Mouse (Mus musculus) E14TG2a.4 (cell line): ENCODE measurements around the gene Klf3.
A peak's percentile ranks its signal among the peaks of the same experiment; 100 is the strongest.

Experiments
- H3K27me3 ChIP-seq: 2 replicates; pipeline ENCODE4 v1.6.1; 2014; ENCODE audit warnings: low read length, control low read depth; ENCODE audit not compliant: insufficient read depth
- H3K36me3 ChIP-seq: 2 replicates; pipeline ENCODE4 v1.6.1; 2014; ENCODE audit warnings: low read length, control low read depth; ENCODE audit not compliant: insufficient read depth
- H3K4me1 ChIP-seq: replicated peaks from 2 replicates; pipeline ENCODE4 v1.6.1; 2014; ENCODE audit warnings: low read depth, low read length, control low read depth
- H3K4me3 ChIP-seq: replicated peaks from 2 replicates; pipeline ENCODE4 v1.5.1; 2014; ENCODE audit warnings: mild to moderate bottlenecking, low read length
- H3K9me3 ChIP-seq: 2 replicates; pipeline ENCODE4 v1.6.1; 2014; ENCODE audit warnings: low read length, control low read depth
- CTCF ChIP-seq: conservative IDR thresholded peaks from 2 replicates; pipeline ENCODE4 v1.5.1; 2014; ENCODE audit warnings: low read length
- NANOG ChIP-seq: IDR thresholded peaks from 2 replicates; pipeline ENCODE4 v1.6.1; 2014; ENCODE audit warnings: borderline replicate concordance, low read length, mixed read lengths
- POU5F1 ChIP-seq: IDR thresholded peaks from 2 replicates; pipeline ENCODE4 v1.6.1; 2014; ENCODE audit warnings: low read length, borderline replicate concordance

Gene Klf3

DNA sequence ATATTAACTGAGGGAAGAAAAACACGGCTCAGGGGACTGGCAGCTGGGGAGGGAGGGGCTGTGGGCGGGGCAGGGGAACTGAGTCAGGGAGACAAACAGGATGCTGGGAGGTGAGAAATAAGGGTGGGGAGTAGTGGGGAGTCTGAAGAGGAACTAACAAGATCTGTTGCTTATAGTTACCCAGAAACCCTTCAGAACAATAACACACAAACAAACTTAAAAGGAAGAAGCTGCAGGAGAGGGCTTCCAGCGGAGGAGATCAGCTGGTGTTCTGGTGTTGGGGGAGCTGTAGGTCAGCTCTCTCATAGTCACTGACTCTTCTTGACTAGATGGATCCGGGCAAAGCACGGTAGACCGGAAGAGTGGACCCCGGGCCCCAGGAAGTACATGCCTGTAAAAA, 22.4 kb upstream of the Klf3 start:
- Histone ChIP-seq H3K4me3 (0 out of 2 replicates have a peak overlapping the region, but pooled peaks have one; percentile 13), H3K4me1 (peaks cover 18% of the 10 kb centered on the region), H3K27me3 (no peaks in the 10 kb centered on the region), H3K36me3 (no peaks in the 10 kb centered on the region), H3K9me3 (no peaks in the 10 kb centered on the region)
- no peak for TF ChIP-seq NANOG
- TF ChIP-seq CTCF = no peak
- TF ChIP-seq POU5F1 = no peak

DNA sequence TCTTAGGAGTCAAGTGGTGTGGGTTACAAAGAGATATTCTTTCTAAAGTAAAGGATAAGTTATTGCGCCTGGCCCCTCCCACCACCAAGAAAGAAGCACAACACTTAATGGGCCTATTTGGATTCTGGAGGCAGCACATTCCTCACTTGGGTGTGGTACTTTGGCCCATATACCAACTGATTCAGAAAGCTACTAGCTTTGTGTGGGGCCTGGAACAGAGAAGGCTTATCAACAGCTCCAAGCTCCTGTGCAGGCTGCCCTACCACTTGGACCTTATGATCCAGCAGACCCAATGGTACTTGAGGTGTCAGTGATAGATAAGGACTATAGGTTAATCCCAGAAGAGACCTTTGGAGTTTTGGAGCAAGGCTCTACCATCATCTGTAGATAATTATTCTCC, 15.0 kb upstream of the Klf3 start:
- H3K4me3 ChIP-seq = no peak overlapping the region
- H3K36me3 ChIP-seq = no peaks in the 10 kb centered on the region
- TF ChIP-seq NANOG (no peak), CTCF (no peak)
- H3K27me3 ChIP-seq = no peaks in the 10 kb centered on the region
- peaks cover 20% of the 10 kb centered on the region for H3K9me3 ChIP-seq
- H3K4me1 ChIP-seq = peaks cover 12% of the 10 kb centered on the region

DNA sequence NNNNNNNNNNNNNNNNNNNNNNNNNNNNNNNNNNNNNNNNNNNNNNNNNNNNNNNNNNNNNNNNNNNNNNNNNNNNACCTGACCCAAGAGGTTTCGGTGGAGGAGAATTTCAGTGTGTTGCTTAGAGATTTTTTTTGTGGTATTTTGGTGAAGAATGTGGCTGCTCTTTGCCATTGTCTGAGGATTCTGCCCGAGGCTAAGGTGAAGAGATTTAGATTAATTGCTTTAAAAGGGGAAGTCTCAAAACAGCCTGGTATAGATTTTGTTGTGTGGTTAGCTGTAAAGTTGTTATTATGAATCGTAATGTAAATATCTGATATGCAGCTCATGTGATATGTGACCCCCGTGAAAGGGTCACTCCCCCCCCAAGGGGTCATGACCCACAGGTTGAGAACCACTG, 5.0 kb upstream of the Klf3 start:
- Histone ChIP-seq H3K4me3 (peak overlapping the region; percentile 72), H3K9me3 (peaks cover 12% of the 10 kb centered on the region), H3K27me3 (no peaks in the 10 kb centered on the region), H3K4me1 (peaks cover 56% of the 10 kb centered on the region), H3K36me3 (peaks cover 15% of the 10 kb centered on the region)
- TF ChIP-seq CTCF = no peak
- TF ChIP-seq NANOG = no peak
- TF ChIP-seq POU5F1 = no peak

DNA sequence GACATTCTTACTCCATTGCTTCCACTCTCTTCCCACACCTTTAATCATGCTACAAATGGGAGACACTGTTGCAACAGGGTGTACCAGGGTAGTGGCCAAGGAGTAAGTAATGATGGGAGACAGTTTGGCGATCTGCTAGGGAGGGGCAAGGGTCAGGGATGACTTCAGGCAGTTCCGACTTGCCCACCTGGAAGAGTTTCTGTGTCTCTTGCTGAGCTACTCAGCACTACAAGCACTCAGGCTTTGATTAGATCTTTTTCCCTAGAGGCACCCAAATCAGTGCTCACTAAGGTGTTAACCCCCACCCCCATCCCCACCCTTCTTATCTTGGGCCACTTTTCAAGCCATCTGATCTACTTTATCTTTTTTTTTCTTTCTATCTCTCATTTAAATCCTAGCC, 1.6 kb upstream of the Klf3 start:
- Histone ChIP-seq H3K4me1 (peaks cover 72% of the 10 kb centered on the region), H3K27me3 (no peaks in the 10 kb centered on the region), H3K4me3 (peak overlapping the region; percentile 85), H3K9me3 (no peaks in the 10 kb centered on the region), H3K36me3 (peaks cover 18% of the 10 kb centered on the region)
- TF ChIP-seq POU5F1 = no peak
- no peak for TF ChIP-seq CTCF
- TF ChIP-seq NANOG = no peak

DNA sequence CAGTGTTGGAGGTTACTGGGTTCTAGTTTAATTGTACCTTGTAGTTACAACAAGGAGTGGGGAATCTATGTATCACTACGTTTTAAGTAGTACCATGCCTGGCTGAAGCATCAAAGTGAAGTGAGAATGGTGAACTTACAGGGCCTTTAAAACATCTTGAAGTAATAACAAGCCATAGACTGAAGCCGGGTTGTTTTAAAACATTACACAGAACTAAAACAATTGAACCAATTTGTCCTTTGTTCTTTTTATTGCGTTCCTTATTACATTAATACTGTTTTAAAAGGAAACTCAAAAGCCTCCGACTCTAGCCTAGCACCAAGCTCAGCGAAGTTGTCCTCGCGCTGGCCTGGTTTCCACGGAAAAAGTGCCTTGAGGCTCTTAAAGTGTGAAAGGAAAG, 1.0 kb upstream of the Klf3 start:
- Histone ChIP-seq H3K4me1 (peaks cover 72% of the 10 kb centered on the region), H3K36me3 (peaks cover 20% of the 10 kb centered on the region), H3K4me3 (peak overlapping the region; percentile 85), H3K9me3 (no peaks in the 10 kb centered on the region), H3K27me3 (no peaks in the 10 kb centered on the region)
- TF ChIP-seq NANOG = no peak
- no peak for TF ChIP-seq CTCF
- TF ChIP-seq POU5F1 = no peak

DNA sequence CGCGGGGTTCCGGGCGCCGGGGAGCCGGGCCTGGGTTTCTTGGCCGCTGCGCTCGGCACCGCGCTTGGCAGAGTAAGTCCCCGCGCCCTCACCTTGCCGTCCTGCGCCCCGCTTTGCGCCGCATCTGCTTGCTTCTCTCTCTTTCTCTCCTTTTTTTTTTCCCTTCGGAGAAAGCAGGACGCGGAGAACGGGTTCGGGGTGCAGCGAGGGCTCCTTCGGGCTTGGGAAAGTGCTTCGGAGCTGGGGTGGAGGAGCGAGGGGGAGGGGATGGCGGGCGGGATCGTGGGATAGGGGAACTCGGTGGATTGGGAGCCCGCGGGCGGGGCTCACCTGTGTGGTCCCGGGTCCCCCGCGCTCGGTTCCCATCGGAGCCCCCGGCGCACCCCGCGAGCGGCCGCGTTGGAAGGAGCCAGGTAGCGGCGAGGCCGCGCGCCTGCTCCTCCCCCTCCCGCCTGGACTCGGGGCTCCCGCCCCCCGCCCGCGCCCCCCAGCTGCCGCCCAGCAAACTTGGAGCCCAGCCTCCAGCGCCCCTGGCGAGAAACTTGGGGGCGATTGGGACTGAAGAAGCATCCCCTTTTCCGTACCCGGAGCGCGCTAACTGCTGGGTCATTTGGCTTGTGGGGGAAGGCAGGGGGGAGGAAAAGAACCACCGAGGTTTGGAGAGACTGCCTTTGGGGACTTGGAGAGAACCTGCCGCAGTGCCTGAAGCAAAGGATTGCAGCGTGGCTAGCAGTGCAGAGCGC, 703 bp downstream of the Klf3 start:
- Histone ChIP-seq H3K4me1 (peaks cover 71% of the 10 kb centered on the region), H3K4me3 (peak overlapping the region; percentile 93), H3K36me3 (peaks cover 33% of the 10 kb centered on the region), H3K9me3 (no peaks in the 10 kb centered on the region), H3K27me3 (no peaks in the 10 kb centered on the region)
- TF ChIP-seq NANOG (no peak), POU5F1 (no peak), CTCF (no peak)

DNA sequence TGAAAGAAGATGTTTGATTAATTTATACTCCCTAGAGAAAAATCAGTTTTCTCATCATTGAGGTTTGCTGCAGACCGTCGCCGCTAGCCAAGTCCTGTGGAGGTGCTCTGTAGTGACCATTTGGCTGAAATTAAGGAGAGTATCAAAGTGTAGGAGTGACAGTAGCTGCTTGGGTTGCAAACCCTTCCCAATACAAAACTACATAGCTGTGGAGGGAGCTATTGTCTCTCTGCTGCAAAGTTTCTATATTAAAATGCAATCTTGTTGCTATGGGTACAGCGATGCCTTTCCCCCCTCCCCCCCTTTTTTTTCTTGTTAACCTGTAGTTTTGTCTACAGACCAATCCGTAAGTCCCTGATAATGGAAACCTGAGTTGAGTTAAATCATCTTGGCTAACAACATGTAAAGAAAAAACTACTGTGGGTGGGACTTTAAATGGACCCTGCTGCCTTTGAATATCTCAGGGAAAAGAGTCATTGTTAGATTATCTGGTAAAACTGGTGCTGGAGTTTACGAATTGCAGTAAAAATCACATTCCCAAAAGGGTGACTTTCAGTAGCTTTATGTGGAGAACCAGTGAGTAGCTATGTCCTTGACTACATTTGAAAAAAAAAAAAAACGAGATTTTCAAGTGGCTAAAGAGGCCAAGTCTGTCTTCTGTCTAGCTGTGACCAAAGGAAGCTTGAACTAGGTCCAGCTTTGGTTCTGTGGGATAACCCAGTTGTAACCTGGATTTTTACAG, 2.1 kb downstream of the Klf3 start:
- H3K36me3 ChIP-seq = peaks cover 45% of the 10 kb centered on the region
- TF ChIP-seq NANOG (no peak), CTCF (no peak), POU5F1 (no peak)

DNA sequence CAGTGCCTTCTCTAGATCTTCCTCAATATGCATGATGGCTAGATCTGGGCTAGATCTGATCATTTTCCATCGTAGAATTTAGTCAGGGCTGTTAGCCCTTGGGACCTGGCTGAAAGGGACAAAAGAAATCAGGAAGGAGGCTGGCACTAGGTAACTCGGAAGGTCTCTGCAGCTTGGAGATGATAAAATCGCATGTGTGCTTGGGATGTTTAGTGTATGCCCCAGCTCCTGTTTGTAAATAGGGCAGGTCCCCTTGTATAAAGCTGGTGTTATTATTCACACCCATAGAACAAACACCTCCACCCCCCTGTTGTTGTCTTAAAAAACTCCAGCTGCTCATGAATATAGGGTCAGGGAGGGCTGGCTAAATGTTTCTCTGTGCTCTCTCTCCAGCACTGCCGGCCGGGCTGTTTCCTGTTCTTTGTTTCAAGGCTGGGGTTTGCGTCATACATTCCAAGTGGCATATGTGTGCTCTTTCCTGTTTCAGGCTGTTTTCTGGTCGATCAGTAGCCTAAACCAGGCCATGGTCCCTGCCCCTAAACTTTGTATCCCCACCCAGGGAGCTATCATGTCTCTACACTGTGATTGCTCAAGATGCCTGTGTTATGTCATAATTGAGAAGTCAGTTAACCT, 2.8 kb downstream of the Klf3 start:
- peaks cover 71% of the 10 kb centered on the region for H3K4me1 ChIP-seq

More for the DNA sequence above, 2.1 kb downstream of the Klf3 start:
- Histone ChIP-seq H3K4me1 (peaks cover 71% of the 10 kb centered on the region), H3K4me3 (peak overlapping the region; percentile 93), H3K9me3 (no peaks in the 10 kb centered on the region), H3K27me3 (no peaks in the 10 kb centered on the region)

More for the DNA sequence above, 2.8 kb downstream of the Klf3 start:
- TF ChIP-seq POU5F1 = no peak
- TF ChIP-seq NANOG = no peak
- no peak for TF ChIP-seq CTCF
- H3K4me3 ChIP-seq = peak overlapping the region; percentile 93
- H3K27me3 ChIP-seq = no peaks in the 10 kb centered on the region
- H3K9me3 ChIP-seq = no peaks in the 10 kb centered on the region
- peaks cover 39% of the 10 kb centered on the region for H3K36me3 ChIP-seq
